Mouse (Mus musculus): ENCODE measurements at regions not wholly inside any gene's neighbourhood (a gene's known extent, or its start where the extent isn't known, plus 50 kb on each side); places are given as distances from the start of the nearest gene placed in this dataset.
"Not testable (repeated sequence)": the region's sequence is repeated elsewhere in the genome, so short reads cannot be mapped to it uniquely, and the experiment has no call there.

GRCm38 (mm10) chr9:85637274-85637673 lies 111.9 kb downstream of the Ibtk start:
- no peak for DNase-seq

GRCm38 (mm10) chr9:85636131-85636447 lies 113.0 kb downstream of the Ibtk start:
- no peak for DNase-seq

- DNase-seq = no peak
Observed at GRCm38 (mm10) chr9:85635438-85636130, 113.5 kb downstream of the Ibtk start.

- not testable (repeated sequence) for DNase-seq
Observed at GRCm38 (mm10) chr9:85634786-85635185, 114.3 kb downstream of the Ibtk start.

- no peak for DNase-seq
Observed at GRCm38 (mm10) chr9:85617972-85618371, 131.2 kb downstream of the Ibtk start.

- DNase-seq = no peak
Observed at GRCm38 (mm10) chr9:85617177-85617777, 131.9 kb downstream of the Ibtk start.

GRCm38 (mm10) chr9:85616266-85616869 lies 132.8 kb downstream of the Ibtk start:
- DNase-seq = peak; percentile 31

- DNase-seq = no peak
Observed at GRCm38 (mm10) chr9:85609152-85609551, 140.0 kb downstream of the Ibtk start.

- peak; percentile 69 for DNase-seq
Observed at GRCm38 (mm10) chr9:85596959-85597358, 152.2 kb downstream of the Ibtk start.

GRCm38 (mm10) chr9:85593867-85594266 lies 155.3 kb downstream of the Ibtk start:
- DNase-seq = no peak

GRCm38 (mm10) chr9:85592639-85593038 lies 156.5 kb downstream of the Ibtk start:
- no peak for DNase-seq

GRCm38 (mm10) chr9:85589210-85589609 lies 159.9 kb downstream of the Ibtk start:
- no peak for DNase-seq

- DNase-seq = peak; percentile 48
Observed at GRCm38 (mm10) chr9:85588077-85588476, 161.1 kb downstream of the Ibtk start.

- peak; percentile 7 for DNase-seq
Observed at GRCm38 (mm10) chr9:85581028-85581595, 168.0 kb downstream of the Ibtk start.

- DNase-seq = no peak
Observed at GRCm38 (mm10) chr9:85577812-85578211, 171.3 kb downstream of the Ibtk start.

GRCm38 (mm10) chr9:85577338-85577737 lies 171.8 kb downstream of the Ibtk start:
- DNase-seq = no peak

- DNase-seq = no peak
Observed at GRCm38 (mm10) chr9:85568877-85569276, 180.3 kb downstream of the Ibtk start.

- peak; percentile 5 for DNase-seq
Observed at GRCm38 (mm10) chr9:85551871-85552270, 197.3 kb downstream of the Ibtk start.

- no peak for DNase-seq
Observed at GRCm38 (mm10) chr9:85550455-85550854, 198.7 kb downstream of the Ibtk start.

- DNase-seq = peak; percentile 39
Observed at GRCm38 (mm10) chr9:85546226-85546625, 202.9 kb downstream of the Ibtk start.

- DNase-seq = no peak
Observed at GRCm38 (mm10) chr9:85545566-85545965, 203.6 kb downstream of the Ibtk start.

GRCm38 (mm10) chr9:85538557-85538956 lies 210.6 kb downstream of the Ibtk start:
- DNase-seq = no peak

- no peak for DNase-seq
Observed at GRCm38 (mm10) chr9:85528421-85528820, 201.3 kb upstream of the Tent5a start.

GRCm38 (mm10) chr9:85524733-85525132 lies 197.6 kb upstream of the Tent5a start:
- DNase-seq = no peak

All from adrenal gland, postnatal 14 days (tissue).